Mouse (Mus musculus) hindbrain, postnatal 0 days (tissue): ENCODE measurements at regions not wholly inside any gene's neighbourhood (a gene's known extent, or its start where the extent isn't known, plus 50 kb on each side); places are given as distances from the start of the nearest gene placed in this dataset.

Experiments
- ATAC-seq: fragments of 200-750 bp; cut with Nextera tagmentation; 2 replicates; pipeline ENCODE4 v1.8.0; 2017; ENCODE audit warnings: mild to moderate bottlenecking, moderate TSS enrichment, moderate library complexity
- DNase-seq: peaks from one replicate; pipeline ENCODE4 v3.0.0-alpha.2; 2015; ENCODE audit warnings: low spot score
- H3K27ac ChIP-seq: fragments of 300-500 bp; sonication (generic); 2 replicates; pipeline ENCODE4 v1.5.1; 2014; ENCODE audit warnings: mild to moderate bottlenecking
- H3K27me3 ChIP-seq: fragments of 300-500 bp; sonication (generic); 2 replicates; pipeline ENCODE4 v1.6.1; 2014; ENCODE audit warnings: low read length, mixed read lengths; ENCODE audit not compliant: insufficient read depth
- H3K36me3 ChIP-seq: fragments of 300-500 bp; sonication (generic); 2 replicates; pipeline ENCODE4 v1.6.1; 2014; ENCODE audit warnings: low read length, mixed read lengths; ENCODE audit not compliant: insufficient read depth
- H3K4me1 ChIP-seq: fragments of 300-500 bp; sonication (generic); 2 replicates; pipeline ENCODE4 v1.6.1; 2014; ENCODE audit warnings: antibody characterized with exemption, low read length, mixed read lengths; ENCODE audit not compliant: insufficient read depth
- H3K4me2 ChIP-seq: fragments of 300-500 bp; sonication (generic); 2 replicates; pipeline ENCODE4 v1.6.1; 2014; ENCODE audit warnings: low read depth, mild to moderate bottlenecking, low read length, moderate library complexity, mixed read lengths
- H3K4me3 ChIP-seq: fragments of 300-500 bp; sonication (generic); 2 replicates; pipeline ENCODE4 v1.5.1; 2014; ENCODE audit warnings: low read length
- H3K9ac ChIP-seq: fragments of 300-500 bp; sonication (generic); replicated peaks from 2 replicates; pipeline ENCODE4 v1.6.1; 2014; ENCODE audit warnings: mild to moderate bottlenecking, low read length, moderate library complexity, mixed read lengths
- H3K9me3 ChIP-seq: fragments of 300-500 bp; sonication (generic); 2 replicates; pipeline ENCODE4 v1.6.1; 2016; ENCODE audit warnings: low read length, mixed read lengths
- CTCF ChIP-seq: IDR thresholded peaks from 2 replicates; pipeline ENCODE4 v1.5.1; 2016; ENCODE audit warnings: antibody characterized with exemption, control low read depth, low read depth
- WGBS: fragments of 180-500 bp; shearing (Covaris S2); extraction: QIAGEN DNeasy Blood & Tissue Kit; methylation state at CpG from one replicate; pipeline ENCODE4 v1.1.7; 2014; 5-methylcytosine and 5-hydroxymethylcytosine counted together

DNA sequence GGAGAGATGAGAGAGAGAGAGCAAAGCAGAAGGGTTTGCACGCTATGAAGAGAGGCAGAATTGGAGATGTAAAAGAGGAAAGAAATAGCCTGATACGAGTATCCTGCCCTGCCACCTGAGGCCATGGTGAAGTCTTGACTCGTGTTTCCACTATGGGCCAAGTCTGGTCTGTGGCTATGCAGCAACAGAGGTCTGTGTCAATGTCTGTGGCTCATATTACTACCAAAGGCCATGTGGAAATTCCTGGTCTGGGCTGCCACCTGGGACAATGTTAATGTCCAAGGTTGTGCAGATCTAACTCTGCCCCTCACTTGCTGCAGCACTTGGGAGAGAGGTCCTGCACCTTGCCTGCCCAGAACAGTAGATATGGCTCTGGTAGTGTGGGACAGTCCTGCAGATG, 132.8 kb upstream of the Rag2 start:
- H3K9me3 ChIP-seq = no peaks in the 10 kb centered on the region
- no peak overlapping the region for H3K27ac ChIP-seq
- no peak for TF ChIP-seq CTCF
- H3K4me3 ChIP-seq = no peak overlapping the region
- 91% methylated on average over 3 of the region's 3 CpGs for WGBS
- DNase-seq (no peak), ATAC-seq (no peak)
- H3K4me2 ChIP-seq = no peak overlapping the region
- H3K36me3 ChIP-seq = no peaks in the 10 kb centered on the region
- H3K27me3 ChIP-seq = no peaks in the 10 kb centered on the region
- H3K9ac ChIP-seq = no peak overlapping the region
- no peaks in the 10 kb centered on the region for H3K4me1 ChIP-seq

DNA sequence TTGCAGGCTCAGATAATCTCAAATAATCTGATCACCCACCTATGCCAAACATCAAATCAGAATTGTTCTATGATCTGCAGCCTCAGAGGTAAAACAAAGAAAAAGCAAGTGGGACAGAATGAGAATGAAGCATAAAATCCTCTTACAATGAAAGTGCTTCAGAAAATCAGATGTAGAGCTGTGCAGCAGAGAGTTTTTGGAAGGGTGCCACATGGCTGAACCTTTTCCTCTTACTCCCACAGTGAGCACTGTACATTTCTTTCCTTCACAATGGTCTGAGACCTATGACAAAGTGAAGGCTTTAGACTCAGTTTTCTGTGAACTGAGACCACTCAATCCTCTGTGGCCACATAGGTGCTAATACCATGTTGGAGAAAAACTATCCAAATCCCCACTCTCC, 116.4 kb upstream of the Rag2 start:
- no peak for TF ChIP-seq CTCF

More for the DNA sequence above, 116.4 kb upstream of the Rag2 start:
- Histone ChIP-seq H3K4me3 (no peak overlapping the region), H3K36me3 (no peaks in the 10 kb centered on the region), H3K9ac (no peak overlapping the region), H3K4me2 (no peak overlapping the region), H3K27me3 (no peaks in the 10 kb centered on the region), H3K27ac (no peak overlapping the region), H3K4me1 (no peaks in the 10 kb centered on the region), H3K9me3 (no peaks in the 10 kb centered on the region)
- ATAC-seq (no peak), DNase-seq (no peak)
